Mouse (Mus musculus): ENCODE measurements around the gene Pxdn. TPM values are rescaled to one million over a fixed set of nuclear protein-coding genes. Genes with fewer than 3 reads are reported as not detected.

The Pxdn gene
- polyA plus RNA-seq, 1 experiment from 2014 or later: 54.5 TPM

GRCm38 (mm10) chr12:29926896-29927295, 10.5 kb upstream of the Pxdn start:
- Histone ChIP-seq H3K36me3 (ENCODE audit: control insufficient read depth, insufficient read depth, low read length) (peaks cover 7% of the 10 kb centered on the region; the same call in 1 of the 2 replicates), H3K9me3 (ENCODE audit: control insufficient read depth, low read length) (no peaks in the 10 kb centered on the region), H3K9ac (replicated peaks; ENCODE audit: low read depth, low read length) (no peak overlapping the region), H3K4me2 (ENCODE audit: low read depth, low read length) (no peak overlapping the region), H3K4me3 (ENCODE audit: low read depth, low read length) (no peak overlapping the region), H3K4me1 (ENCODE audit: control insufficient read depth, insufficient read depth, low read length) (no peaks in the 10 kb centered on the region), H3K27me3 (ENCODE audit: control insufficient read depth, insufficient read depth, low read length) (no peaks in the 10 kb centered on the region), H3K27ac (ENCODE audit: low read depth, low read length) (0 out of 2 replicates have a peak overlapping the region, but pooled peaks have one; percentile 22)
- ATAC-seq (ENCODE audit: low read depth): no peak
- WGBS: 40% methylated on average over 3 of the region's 3 CpGs

DNA sequence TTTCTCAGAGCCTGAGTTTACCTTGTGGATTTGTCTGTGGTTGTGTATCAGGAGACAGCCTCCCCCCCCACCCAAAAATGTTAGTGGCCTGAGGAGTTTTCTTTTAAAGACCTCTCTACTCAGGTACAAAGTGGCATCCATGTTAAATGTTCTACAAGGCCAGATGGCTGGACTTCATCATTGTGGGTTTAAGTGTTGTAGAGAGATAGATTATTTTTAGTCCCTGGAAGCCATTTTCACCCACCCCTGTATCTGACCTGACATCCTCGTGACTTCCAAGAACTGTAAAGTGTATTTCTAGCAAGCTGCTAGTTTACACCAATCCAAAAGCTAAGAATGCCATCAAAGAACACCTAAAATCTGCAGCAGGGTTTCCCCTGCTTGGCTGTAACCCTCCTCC, 6.8 kb upstream of the Pxdn start:
- Histone ChIP-seq H3K4me3 (ENCODE audit: low read depth, low read length) (no peak overlapping the region), H3K27me3 (ENCODE audit: control insufficient read depth, insufficient read depth, low read length) (no peaks in the 10 kb centered on the region)
- no peak for ATAC-seq (ENCODE audit: low read depth)

GRCm38 (mm10) chr12:29932951-29933350, 4.5 kb upstream of the Pxdn start:
- H3K9me3 ChIP-seq (ENCODE audit: control insufficient read depth, low read length): no peaks in the 10 kb centered on the region
- no peak overlapping the region for H3K4me2 ChIP-seq (ENCODE audit: low read depth, low read length)
- H3K4me1 ChIP-seq (ENCODE audit: control insufficient read depth, insufficient read depth, low read length): peaks cover 5% of the 10 kb centered on the region; the same call in 1 of the 2 replicates
- H3K9ac ChIP-seq (replicated peaks; ENCODE audit: low read depth, low read length): no peak overlapping the region
- H3K36me3 ChIP-seq (ENCODE audit: control insufficient read depth, insufficient read depth, low read length): no peaks in the 10 kb centered on the region; the same call in 1 of the 2 replicates
- no peaks in the 10 kb centered on the region for H3K27me3 ChIP-seq (ENCODE audit: control insufficient read depth, insufficient read depth, low read length)
- no peak overlapping the region for H3K4me3 ChIP-seq (ENCODE audit: low read depth, low read length)
- ATAC-seq (ENCODE audit: low read depth): no peak
- H3K27ac ChIP-seq (ENCODE audit: low read depth, low read length): no peak overlapping the region
- 100% methylated on average over 1 of the region's 1 CpGs for WGBS

More for the DNA sequence above, 6.8 kb upstream of the Pxdn start:
- 87% methylated on average over 1 of the region's 1 CpGs for WGBS
- no peaks in the 10 kb centered on the region; the same call in 1 of the 2 replicates for H3K36me3 ChIP-seq (ENCODE audit: control insufficient read depth, insufficient read depth, low read length)
- H3K27ac ChIP-seq (ENCODE audit: low read depth, low read length): no peak overlapping the region
- no peaks in the 10 kb centered on the region for H3K4me1 ChIP-seq (ENCODE audit: control insufficient read depth, insufficient read depth, low read length)
- no peak overlapping the region for H3K9ac ChIP-seq (replicated peaks; ENCODE audit: low read depth, low read length)
- H3K4me2 ChIP-seq (ENCODE audit: low read depth, low read length): no peak overlapping the region
- H3K9me3 ChIP-seq (ENCODE audit: control insufficient read depth, low read length): no peaks in the 10 kb centered on the region

DNA sequence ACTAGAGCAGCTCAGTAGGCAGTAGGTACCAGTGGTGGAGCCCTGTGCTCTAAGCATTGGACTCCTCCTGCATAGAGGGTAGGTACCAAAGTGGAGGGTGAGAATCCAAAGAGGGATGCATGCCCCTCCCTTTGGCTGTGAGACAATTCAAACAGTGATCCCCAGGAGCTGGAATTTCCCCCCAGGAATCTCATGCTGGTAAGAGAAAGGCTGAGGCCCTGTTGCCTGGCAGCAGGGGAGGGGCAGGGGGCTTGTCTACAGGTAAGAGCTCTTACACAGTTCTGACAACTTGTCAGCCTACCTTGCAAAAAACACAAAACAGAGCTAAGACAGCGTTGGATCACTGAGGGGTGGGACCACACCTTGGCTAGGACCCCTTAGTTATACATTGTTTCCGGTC, 3.9 kb upstream of the Pxdn start:
- no peaks in the 10 kb centered on the region for H3K27me3 ChIP-seq (ENCODE audit: control insufficient read depth, insufficient read depth, low read length)
- ATAC-seq (ENCODE audit: low read depth): no peak
- H3K9me3 ChIP-seq (ENCODE audit: control insufficient read depth, low read length): no peaks in the 10 kb centered on the region
- 76% methylated on average over 2 of the region's 2 CpGs for WGBS
- no peak overlapping the region for H3K27ac ChIP-seq (ENCODE audit: low read depth, low read length)
- H3K4me2 ChIP-seq (ENCODE audit: low read depth, low read length): no peak overlapping the region
- H3K4me3 ChIP-seq (ENCODE audit: low read depth, low read length): no peak overlapping the region
- no peaks in the 10 kb centered on the region; the same call in 1 of the 2 replicates for H3K36me3 ChIP-seq (ENCODE audit: control insufficient read depth, insufficient read depth, low read length)
- peaks cover 5% of the 10 kb centered on the region; the same call in 1 of the 2 replicates for H3K4me1 ChIP-seq (ENCODE audit: control insufficient read depth, insufficient read depth, low read length)
- H3K9ac ChIP-seq (replicated peaks; ENCODE audit: low read depth, low read length): no peak overlapping the region

- ATAC-seq (ENCODE audit: low read depth): no peak
- WGBS: 75% methylated on average over 8 of the region's 8 CpGs
Observed at GRCm38 (mm10) chr12:29934120-29934581, 3.3 kb upstream of the Pxdn start.

DNA sequence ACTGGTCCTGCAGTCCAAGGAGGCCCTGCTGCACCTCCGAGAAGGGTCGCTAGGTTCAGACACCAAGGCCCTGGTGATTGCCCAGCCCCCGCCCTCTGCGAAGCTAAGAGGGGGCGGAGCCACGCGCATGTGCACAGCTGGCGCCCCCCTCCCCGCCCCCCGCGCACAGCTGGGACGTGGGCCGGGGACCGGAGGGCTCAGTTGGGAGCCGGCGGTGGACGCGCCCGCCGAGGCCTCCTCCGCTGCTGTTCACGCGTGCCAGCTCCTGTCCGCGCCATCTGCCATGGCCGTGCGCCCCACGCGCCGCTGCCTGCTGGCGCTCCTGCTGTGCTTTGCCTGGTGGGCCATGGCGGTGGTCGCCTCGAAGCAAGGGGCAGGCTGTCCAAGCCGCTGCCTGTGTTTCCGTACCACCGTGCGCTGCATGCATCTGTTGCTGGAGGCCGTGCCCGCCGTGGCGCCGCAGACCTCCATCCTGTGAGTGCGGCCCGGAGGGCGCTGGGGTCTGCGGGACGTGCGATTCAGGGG, 505 bp downstream of the Pxdn start:
- Histone ChIP-seq H3K4me2 (ENCODE audit: low read depth, low read length) (peak overlapping the region; percentile 95), H3K9me3 (ENCODE audit: control insufficient read depth, low read length) (no peaks in the 10 kb centered on the region), H3K4me3 (ENCODE audit: low read depth, low read length) (peak overlapping the region; percentile 73), H3K27me3 (ENCODE audit: control insufficient read depth, insufficient read depth, low read length) (no peaks in the 10 kb centered on the region), H3K4me1 (ENCODE audit: control insufficient read depth, insufficient read depth, low read length) (peaks cover 32% of the 10 kb centered on the region), H3K9ac (replicated peaks; ENCODE audit: low read depth, low read length) (peak overlapping the region; percentile 90), H3K27ac (ENCODE audit: low read depth, low read length) (peak overlapping the region; percentile 83), H3K36me3 (ENCODE audit: control insufficient read depth, insufficient read depth, low read length) (no peaks in the 10 kb centered on the region)
- under 1% methylated on average over 40 of the region's 49 CpGs for WGBS
- peak; percentile 89 for ATAC-seq (ENCODE audit: low read depth)

More at GRCm38 (mm10) chr12:29934120-29934581, 3.3 kb upstream of the Pxdn start:
- H3K9ac ChIP-seq (replicated peaks; ENCODE audit: low read depth, low read length): no peak overlapping the region
- peaks cover 9% of the 10 kb centered on the region for H3K4me1 ChIP-seq (ENCODE audit: control insufficient read depth, insufficient read depth, low read length)
- no peaks in the 10 kb centered on the region for H3K36me3 ChIP-seq (ENCODE audit: control insufficient read depth, insufficient read depth, low read length)
- H3K27ac ChIP-seq (ENCODE audit: low read depth, low read length): no peak overlapping the region
- H3K27me3 ChIP-seq (ENCODE audit: control insufficient read depth, insufficient read depth, low read length): no peaks in the 10 kb centered on the region
- no peak overlapping the region for H3K4me3 ChIP-seq (ENCODE audit: low read depth, low read length)
- no peaks in the 10 kb centered on the region for H3K9me3 ChIP-seq (ENCODE audit: control insufficient read depth, low read length)
- no peak overlapping the region for H3K4me2 ChIP-seq (ENCODE audit: low read depth, low read length)

DNA sequence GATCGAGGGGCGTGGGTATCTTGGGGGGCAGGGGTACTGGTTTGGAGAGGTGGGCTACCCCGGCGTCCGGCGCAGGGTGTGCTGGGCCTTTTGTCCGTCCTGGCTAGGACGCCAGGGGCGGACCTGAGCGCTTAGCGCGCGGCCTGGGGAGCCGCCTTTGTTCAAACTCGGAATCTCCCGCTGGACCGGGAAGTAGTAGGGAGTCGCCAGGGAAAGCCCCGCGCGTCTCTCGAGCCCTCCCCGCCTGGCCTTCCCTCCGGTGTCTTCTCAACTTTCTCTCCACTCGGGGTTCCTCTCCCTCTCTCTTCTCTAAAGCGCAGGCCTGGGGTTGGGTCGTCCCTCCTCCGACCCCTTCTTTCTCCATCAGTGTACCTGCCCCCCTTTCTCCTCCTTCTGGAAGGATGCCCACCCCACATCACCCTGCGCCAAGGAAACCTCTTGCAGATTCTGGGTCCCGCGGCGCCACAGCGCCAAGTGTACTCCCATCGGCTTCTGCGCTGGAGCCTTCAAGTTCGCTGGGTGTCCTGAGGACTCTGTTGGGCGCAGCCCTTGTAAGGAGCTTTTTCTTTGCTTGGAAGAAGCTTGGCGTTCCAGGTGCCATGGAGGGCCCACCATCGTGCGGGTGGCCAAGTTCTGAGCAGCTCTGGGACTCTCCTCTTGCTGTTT, 1.1 kb downstream of the Pxdn start:
- Histone ChIP-seq H3K9me3 (ENCODE audit: control insufficient read depth, low read length) (no peaks in the 10 kb centered on the region), H3K27me3 (ENCODE audit: control insufficient read depth, insufficient read depth, low read length) (no peaks in the 10 kb centered on the region), H3K4me2 (ENCODE audit: low read depth, low read length) (peak overlapping the region; percentile 95), H3K4me1 (ENCODE audit: control insufficient read depth, insufficient read depth, low read length) (peaks cover 32% of the 10 kb centered on the region), H3K36me3 (ENCODE audit: control insufficient read depth, insufficient read depth, low read length) (no peaks in the 10 kb centered on the region), H3K27ac (ENCODE audit: low read depth, low read length) (peak overlapping the region; percentile 83), H3K9ac (replicated peaks; ENCODE audit: low read depth, low read length) (peak overlapping the region; percentile 90), H3K4me3 (ENCODE audit: low read depth, low read length) (peak overlapping the region; percentile 73)
- WGBS: under 1% methylated on average over 40 of the region's 40 CpGs
- ATAC-seq (ENCODE audit: low read depth): peak; percentile 75

DNA sequence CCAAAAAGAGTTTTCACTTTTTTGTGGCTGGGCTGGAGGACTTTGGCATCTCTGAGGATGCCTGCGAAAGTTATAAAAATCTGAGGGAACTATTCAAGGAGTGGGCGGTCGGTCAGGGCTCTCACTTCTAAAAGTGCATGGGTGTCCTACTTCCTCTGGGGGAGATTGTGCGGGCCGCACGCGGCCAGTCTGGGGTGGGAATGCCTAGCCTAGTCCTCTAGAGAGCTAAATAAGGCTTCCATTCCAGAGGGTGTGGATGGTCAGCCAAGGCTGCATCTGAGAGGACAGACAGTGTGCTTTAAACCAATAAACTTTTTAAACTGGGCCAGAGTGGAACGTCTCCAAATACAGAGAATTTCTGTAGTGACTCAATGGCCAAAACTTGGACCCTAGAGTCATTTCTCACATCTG, 1.9 kb downstream of the Pxdn start:
- Histone ChIP-seq H3K9ac (replicated peaks; ENCODE audit: low read depth, low read length) (peak overlapping the region; percentile 90), H3K9me3 (ENCODE audit: control insufficient read depth, low read length) (no peaks in the 10 kb centered on the region), H3K4me2 (ENCODE audit: low read depth, low read length) (peak overlapping the region; percentile 95), H3K27me3 (ENCODE audit: control insufficient read depth, insufficient read depth, low read length) (no peaks in the 10 kb centered on the region), H3K4me3 (ENCODE audit: low read depth, low read length) (peak overlapping the region; percentile 73), H3K4me1 (ENCODE audit: control insufficient read depth, insufficient read depth, low read length) (peaks cover 32% of the 10 kb centered on the region), H3K36me3 (ENCODE audit: control insufficient read depth, insufficient read depth, low read length) (no peaks in the 10 kb centered on the region), H3K27ac (ENCODE audit: low read depth, low read length) (no peak overlapping the region)
- ATAC-seq (ENCODE audit: low read depth): no peak
- 6% methylated on average over 8 of the region's 8 CpGs for WGBS

DNA sequence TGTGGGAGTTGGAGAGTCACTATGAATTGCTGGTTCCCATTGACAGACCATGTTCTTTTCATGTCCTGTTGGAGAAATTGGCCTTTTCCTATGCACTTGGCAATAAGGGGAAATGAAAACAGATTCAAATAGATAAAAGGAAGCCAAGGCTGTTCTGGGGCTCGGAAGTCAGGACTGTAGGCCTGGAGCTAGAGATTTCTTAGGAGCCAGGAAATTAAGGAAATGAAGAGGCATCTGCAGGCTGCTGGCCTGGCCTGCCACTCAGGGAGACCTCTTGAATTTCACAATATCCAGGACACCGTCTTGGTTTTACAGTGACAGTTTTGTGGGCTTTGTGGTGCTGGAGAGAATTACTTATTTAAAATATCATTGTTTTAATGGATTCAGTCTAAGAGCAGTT, 5.0 kb downstream of the Pxdn start:
- Histone ChIP-seq H3K4me1 (ENCODE audit: control insufficient read depth, insufficient read depth, low read length) (peaks cover 31% of the 10 kb centered on the region), H3K4me2 (ENCODE audit: low read depth, low read length) (no peak overlapping the region), H3K4me3 (ENCODE audit: low read depth, low read length) (no peak overlapping the region), H3K36me3 (ENCODE audit: control insufficient read depth, insufficient read depth, low read length) (no peaks in the 10 kb centered on the region), H3K27me3 (ENCODE audit: control insufficient read depth, insufficient read depth, low read length) (no peaks in the 10 kb centered on the region), H3K9ac (replicated peaks; ENCODE audit: low read depth, low read length) (no peak overlapping the region), H3K27ac (ENCODE audit: low read depth, low read length) (no peak overlapping the region), H3K9me3 (ENCODE audit: control insufficient read depth, low read length) (no peaks in the 10 kb centered on the region)
- WGBS: 93% methylated on average over 2 of the region's 2 CpGs
- ATAC-seq (ENCODE audit: low read depth): no peak

Measured in neural tube, embryonic 14.5 days (tissue).